Mouse (Mus musculus) ES-E14 (cell line): ENCODE data around the gene Mafb. TPM values are rescaled to one million over a fixed set of nuclear protein-coding genes. Genes with fewer than 3 reads are reported as not detected.

Experiments
- DNase-seq: peaks from one replicate; pipeline ENCODE4 v3.0.0-alpha.2; 2013; ENCODE audit warnings: low read depth, low spot score
- H3K27ac ChIP-seq: 2 replicates; pipeline ENCODE4 v1.5.1; 2012; ENCODE audit warnings: low read depth, mild to moderate bottlenecking, low read length, moderate library complexity, mixed read lengths; ENCODE audit not compliant: poor library complexity, insufficient read depth, severe bottlenecking
- H3K36me3 ChIP-seq: 2 replicates; pipeline ENCODE4 v1.6.1; 2012; ENCODE audit warnings: mild to moderate bottlenecking, low read length, moderate library complexity, mixed read lengths; ENCODE audit not compliant: control insufficient read depth, poor library complexity, insufficient read depth, severe bottlenecking
- H3K4me1 ChIP-seq, 2 experiments: fragments of 150-350 bp in 1 of 2; sonication (generic) in 1 of 2; 2 replicates each; pipeline ENCODE4 v1.6.1; 2012; ENCODE audit warnings: low read length in 2 of 2, mild to moderate bottlenecking in 1 of 2, mixed read lengths in 1 of 2; ENCODE audit not compliant: control insufficient read depth in 2 of 2, insufficient read depth in 2 of 2, poor library complexity in 1 of 2
- H3K4me3 ChIP-seq, 2 experiments: fragments of 150-350 bp in 1 of 2; sonication (generic) in 1 of 2; 2 replicates each; pipeline ENCODE4 v1.5.1; 2012; ENCODE audit warnings: low read length in 2 of 2, low read depth in 1 of 2, mild to moderate bottlenecking in 1 of 2, mixed read lengths in 1 of 2; ENCODE audit not compliant: insufficient read depth in 1 of 2, poor library complexity in 1 of 2, severe bottlenecking in 1 of 2
- H3K9ac ChIP-seq: 2 replicates; pipeline ENCODE4 v1.6.1; 2012; ENCODE audit warnings: low read depth, mild to moderate bottlenecking, low read length, mixed read lengths; ENCODE audit not compliant: poor library complexity, insufficient read depth, severe bottlenecking
- H3K9me3 ChIP-seq: fragments of 150-350 bp; sonication (generic); 2 replicates; pipeline ENCODE4 v1.6.1; 2012; ENCODE audit warnings: low read depth, mild to moderate bottlenecking, low read length; ENCODE audit not compliant: control insufficient read depth, insufficient read depth
- CHD2 ChIP-seq: IDR thresholded peaks from 2 replicates; pipeline ENCODE4 v1.6.1; 2014; ENCODE audit warnings: mild to moderate bottlenecking, low read depth, low read length, inconsistent platforms
- HCFC1 ChIP-seq: IDR thresholded peaks from 2 replicates; pipeline ENCODE4 v1.6.1; 2012; ENCODE audit warnings: low read length, inconsistent platforms, borderline replicate concordance; ENCODE audit not compliant: insufficient read depth
- MAFK ChIP-seq: IDR thresholded peaks from 2 replicates; pipeline ENCODE4 v1.6.1; 2014; ENCODE audit warnings: mild to moderate bottlenecking, low read depth, low read length, inconsistent platforms; ENCODE audit not compliant: insufficient read depth
- ZC3H11A ChIP-seq: IDR thresholded peaks from 2 replicates; pipeline ENCODE4 v1.6.1; 2012; ENCODE audit warnings: low read depth, mild to moderate bottlenecking, inconsistent platforms, low read length, borderline replicate concordance
- ZNF384 ChIP-seq: IDR thresholded peaks from 2 replicates; pipeline ENCODE4 v1.6.1; 2012; ENCODE audit warnings: low read depth, low read length, inconsistent platforms
- in situ Hi-C, 2 experiments: fragments of 600-800 bp; cut with MboI; formaldehyde crosslinking; loops; one replicate each; pipeline ENCODE4 v1.15.1; 2025; ENCODE audit warnings: low sequenced_read_pairs in 2 of 2, inconsistent platforms in 1 of 2; ENCODE audit not compliant: unreplicated experiment in 2 of 2
- total RNA-seq: library from RNA; depleted of rRNA; stranded (reverse); fragments of 300-350 nt; gene quantifications from 2 replicates; pipeline ENCODE4 v1.2.3, GENCODE M21; 2012

The Mafb gene
- total RNA-seq, 1 experiment = 0.45 TPM

DNA sequence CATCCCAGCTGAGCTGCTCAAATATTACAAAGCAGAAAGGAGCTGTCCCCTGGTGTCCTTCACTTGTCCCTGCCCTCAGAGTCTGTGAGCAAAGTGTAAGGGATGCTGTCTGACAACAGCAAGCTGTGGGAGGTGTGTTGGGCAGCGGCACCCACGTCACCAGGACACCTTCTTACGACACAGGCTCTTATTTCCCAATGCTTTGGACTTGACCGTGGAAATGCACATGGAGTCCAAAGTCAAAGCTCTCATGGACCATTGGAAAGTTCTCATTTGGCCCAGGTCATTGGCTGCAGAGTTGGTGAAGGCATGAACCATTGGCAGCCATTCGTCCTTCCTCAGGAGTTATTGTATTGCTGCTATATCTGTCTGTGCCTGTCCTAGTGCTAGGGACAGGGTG is 27.3 kb downstream of the Mafb start:
- H3K4me3 ChIP-seq = no peak overlapping the region
- TF ChIP-seq ZNF384 = no peak
- no peak for TF ChIP-seq MAFK
- TF ChIP-seq CHD2 = no peak
- no peak for TF ChIP-seq ZC3H11A
- no peak for TF ChIP-seq HCFC1
- H3K27ac ChIP-seq = no peak overlapping the region
- H3K9ac ChIP-seq = no peak overlapping the region
- H3K9me3 ChIP-seq = no peaks in the 10 kb centered on the region
- in situ Hi-C loops = no loop called here
- no peaks in the 10 kb centered on the region for H3K4me1 ChIP-seq
- DNase-seq = no peak
- no peaks in the 10 kb centered on the region for H3K36me3 ChIP-seq

DNA sequence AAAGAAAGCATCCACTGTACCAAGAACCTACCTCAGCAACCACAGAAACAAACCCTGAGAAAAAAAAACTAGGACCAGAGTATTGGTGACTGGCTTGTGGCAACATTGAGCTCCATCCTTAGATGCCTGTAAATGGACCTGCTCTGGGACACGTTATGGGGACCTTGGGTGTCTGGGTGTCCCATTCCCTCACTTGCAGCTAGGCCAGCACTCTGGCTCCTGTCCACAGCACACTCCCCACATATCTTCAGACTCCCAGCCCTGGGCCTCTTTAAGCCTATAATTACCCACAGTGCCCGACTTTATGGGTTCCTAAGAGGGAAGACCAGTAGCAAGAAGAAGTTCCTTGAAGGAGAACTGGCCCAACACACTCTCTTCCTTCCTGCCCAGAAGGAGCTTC is 30.8 kb downstream of the Mafb start:
- in situ Hi-C loops = no loop called here
- no peaks in the 10 kb centered on the region for H3K9me3 ChIP-seq
- no peak overlapping the region for H3K9ac ChIP-seq
- no peaks in the 10 kb centered on the region for H3K4me1 ChIP-seq
- H3K27ac ChIP-seq = no peak overlapping the region
- H3K36me3 ChIP-seq = no peaks in the 10 kb centered on the region
- no peak overlapping the region for H3K4me3 ChIP-seq
- DNase-seq = no peak
- no peak for TF ChIP-seq MAFK

- Histone ChIP-seq H3K4me1 (no peaks in the 10 kb centered on the region), H3K36me3 (no peaks in the 10 kb centered on the region), H3K9me3 (no peaks in the 10 kb centered on the region), H3K9ac (no peak overlapping the region), H3K27ac (no peak overlapping the region), H3K4me3 (no peak overlapping the region)
- DNase-seq = no peak
- in situ Hi-C loops = no loop called here
- TF ChIP-seq CHD2 (no peak), ZC3H11A (no peak), MAFK (no peak), HCFC1 (no peak), ZNF384 (no peak)
These were observed 31.8 kb downstream of the Mafb start for GRCm38 (mm10) chr2:160335043-160335442.

DNA sequence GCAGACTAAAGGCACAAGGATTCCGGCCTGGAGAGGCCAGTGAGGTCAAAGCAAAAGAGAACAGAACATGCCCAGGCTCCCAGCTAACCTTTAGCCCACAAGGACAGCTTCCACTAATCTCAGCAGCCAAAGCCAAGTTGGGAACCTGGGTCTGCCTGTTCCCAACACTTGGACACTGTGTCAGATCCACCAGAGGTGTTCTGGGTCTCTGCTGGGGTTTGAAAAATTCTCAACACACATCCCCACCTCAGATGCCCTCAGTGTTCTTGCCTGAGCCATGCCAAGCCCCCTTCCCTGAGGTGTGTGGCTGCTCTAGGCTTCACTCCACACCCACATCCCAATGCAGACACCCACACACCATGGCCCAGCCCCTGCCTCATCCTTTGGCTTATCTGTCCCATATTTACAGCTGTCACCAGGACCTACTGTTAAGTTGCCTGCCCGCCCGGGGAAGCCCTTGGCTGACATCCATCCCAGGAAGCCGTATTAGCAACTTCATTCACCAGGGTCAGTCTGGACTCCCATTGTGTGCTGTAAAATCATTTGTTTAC is 32.7 kb downstream of the Mafb start, which contains the start of gene Gm826:
Gene Gm826 (minus strand): TSS at position 52 of the 551 bp plus-strand sequence.
- Histone ChIP-seq H3K27ac (no peak within 1 kb of the TSS), H3K36me3 (no peaks in the 10 kb centered on the region)
- in situ Hi-C loops = no loop called here

More for the DNA sequence above, 32.7 kb downstream of the Mafb start, which contains the start of gene Gm826:
- no peak for DNase-seq
- TF ChIP-seq HCFC1 (no peak), CHD2 (no peak), MAFK (no peak), ZNF384 (no peak), ZC3H11A (no peak)
- H3K9me3 ChIP-seq = no peaks in the 10 kb centered on the region
- H3K4me1 ChIP-seq = no peaks in the 10 kb centered on the region
- no peak within 1 kb of the TSS for H3K4me3 ChIP-seq
- H3K9ac ChIP-seq = no peak within 1 kb of the TSS
